Mouse (Mus musculus) monocyte, adult 2 months (primary cell): ENCODE measurements around the gene Cerkl.

Source experiments
- DNase-seq, 2 experiments: peaks; one replicate each; pipeline ENCODE4 v3.0.0; 2022; ENCODE audit warnings: low spot score in 2 of 2, low read depth in 1 of 2

Gene Cerkl

DNA sequence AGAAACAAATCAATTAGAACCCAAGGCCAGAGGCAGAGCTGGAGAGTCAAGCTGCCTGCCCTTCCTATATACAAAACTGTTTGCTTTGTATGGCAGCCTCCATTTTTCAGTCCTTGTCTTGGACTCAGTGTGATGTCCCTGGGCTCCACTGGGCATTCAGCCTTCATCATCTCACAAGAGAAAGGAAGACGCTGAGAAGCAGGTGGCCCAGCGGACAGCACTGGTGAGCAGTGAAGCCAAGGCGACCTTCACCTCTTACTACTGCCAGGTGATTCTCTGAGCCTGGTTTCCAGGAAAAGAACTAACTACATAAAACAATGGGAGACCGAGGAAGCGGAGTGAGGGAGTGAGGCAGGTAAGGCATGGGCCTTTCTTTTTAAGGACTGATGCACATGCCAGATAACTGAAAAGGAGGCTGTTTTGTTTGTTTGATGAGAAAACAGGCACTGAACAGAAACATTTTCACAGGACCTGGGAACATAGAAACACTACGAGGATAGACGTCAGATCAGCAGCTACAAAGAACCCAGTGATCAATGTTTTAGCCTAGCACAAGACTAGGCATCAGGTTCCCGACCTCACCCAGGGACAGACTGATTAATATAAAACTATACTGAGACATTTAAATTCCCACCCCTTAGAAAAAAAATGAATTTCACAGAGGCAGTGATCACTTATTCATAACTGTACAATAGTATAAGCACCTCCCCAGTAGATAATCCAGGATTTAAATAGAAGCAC lies 78.1 kb downstream of the Cerkl start:
- no peak for DNase-seq

- no peak for DNase-seq
Observed at GRCm38 (mm10) chr2:79372486-79373200, 83.9 kb downstream of the Cerkl start.

DNA sequence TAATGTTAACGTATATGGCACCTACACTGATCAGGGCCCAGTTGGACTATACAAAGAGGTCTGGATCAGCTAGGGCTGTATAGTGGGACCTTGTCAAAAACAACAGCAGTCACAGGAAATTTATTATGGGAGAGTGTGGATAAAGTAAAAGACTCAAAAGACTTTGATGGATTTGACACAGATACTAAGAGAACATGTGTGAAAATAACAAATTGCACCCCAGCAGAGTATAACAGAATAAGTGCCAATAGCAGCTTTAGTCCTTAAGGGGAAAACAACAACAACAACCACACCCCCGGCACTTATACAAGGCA lies 84.5 kb downstream of the Cerkl start:
- DNase-seq = no peak

DNA sequence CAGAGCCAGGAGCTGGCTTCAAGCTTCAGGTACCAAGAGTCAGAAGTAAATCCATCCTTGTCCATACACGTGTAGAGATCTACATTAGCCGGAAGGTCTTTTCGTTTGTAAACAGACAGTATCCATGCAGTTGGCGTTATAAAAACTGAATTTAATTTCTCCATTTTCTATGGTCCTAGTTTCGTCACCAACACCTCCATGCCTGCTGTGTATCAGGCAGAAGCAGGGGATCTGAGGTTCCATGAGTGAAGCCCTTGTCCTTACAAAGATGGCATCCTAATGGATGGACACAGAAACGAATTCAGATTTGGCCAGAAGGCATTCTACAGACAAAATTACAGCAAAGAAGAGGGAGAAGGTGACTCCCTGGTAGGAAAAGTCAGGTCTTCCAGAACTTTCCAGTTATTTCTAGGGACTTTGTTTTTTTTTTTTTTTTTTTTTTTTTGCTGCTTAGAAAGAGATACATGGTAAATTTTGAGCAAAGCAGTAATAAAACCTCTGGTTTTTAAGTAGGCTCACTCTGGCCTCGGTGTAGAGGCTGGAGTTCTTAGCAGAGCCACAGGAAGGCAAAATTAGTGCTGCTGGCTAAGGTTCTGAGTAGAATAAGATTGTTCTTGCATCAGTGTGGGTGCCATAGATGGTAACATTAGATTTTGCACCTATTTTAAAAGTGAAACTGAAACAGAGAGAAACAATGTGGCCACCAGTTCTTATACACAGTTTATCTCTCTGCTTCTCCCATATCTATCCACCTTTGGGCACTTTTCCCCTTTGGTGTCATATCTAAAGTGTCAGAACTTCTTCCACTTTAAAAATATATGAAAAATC lies 85.0 kb downstream of the Cerkl start:
- DNase-seq = no peak

GRCm38 (mm10) chr2:79370711-79371312 lies 85.8 kb downstream of the Cerkl start:
- DNase-seq = no peak

- no peak for DNase-seq
Observed at GRCm38 (mm10) chr2:79369905-79370304, 86.7 kb downstream of the Cerkl start.

- no peak for DNase-seq
Observed at GRCm38 (mm10) chr2:79369061-79369524, 87.5 kb downstream of the Cerkl start.

DNA sequence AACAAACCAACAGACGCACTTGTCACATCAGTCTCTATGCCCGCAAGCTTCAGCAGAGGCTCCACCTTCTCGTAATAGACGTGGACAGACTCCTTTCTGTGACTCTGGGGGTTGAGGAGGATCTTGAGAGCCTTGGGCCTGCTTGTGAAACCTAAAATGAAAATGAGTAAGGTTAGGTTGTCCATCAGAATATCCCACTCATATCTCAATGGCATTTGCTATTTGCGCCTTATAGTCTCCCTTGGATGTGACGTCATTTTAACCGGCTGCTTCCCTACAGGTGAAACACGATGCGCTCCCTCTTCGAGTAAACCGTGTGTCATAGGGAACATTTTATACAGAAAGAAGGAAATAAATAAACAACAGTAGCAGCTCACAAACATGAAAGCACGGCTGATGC lies 87.9 kb downstream of the Cerkl start:
- no peak for DNase-seq

DNA sequence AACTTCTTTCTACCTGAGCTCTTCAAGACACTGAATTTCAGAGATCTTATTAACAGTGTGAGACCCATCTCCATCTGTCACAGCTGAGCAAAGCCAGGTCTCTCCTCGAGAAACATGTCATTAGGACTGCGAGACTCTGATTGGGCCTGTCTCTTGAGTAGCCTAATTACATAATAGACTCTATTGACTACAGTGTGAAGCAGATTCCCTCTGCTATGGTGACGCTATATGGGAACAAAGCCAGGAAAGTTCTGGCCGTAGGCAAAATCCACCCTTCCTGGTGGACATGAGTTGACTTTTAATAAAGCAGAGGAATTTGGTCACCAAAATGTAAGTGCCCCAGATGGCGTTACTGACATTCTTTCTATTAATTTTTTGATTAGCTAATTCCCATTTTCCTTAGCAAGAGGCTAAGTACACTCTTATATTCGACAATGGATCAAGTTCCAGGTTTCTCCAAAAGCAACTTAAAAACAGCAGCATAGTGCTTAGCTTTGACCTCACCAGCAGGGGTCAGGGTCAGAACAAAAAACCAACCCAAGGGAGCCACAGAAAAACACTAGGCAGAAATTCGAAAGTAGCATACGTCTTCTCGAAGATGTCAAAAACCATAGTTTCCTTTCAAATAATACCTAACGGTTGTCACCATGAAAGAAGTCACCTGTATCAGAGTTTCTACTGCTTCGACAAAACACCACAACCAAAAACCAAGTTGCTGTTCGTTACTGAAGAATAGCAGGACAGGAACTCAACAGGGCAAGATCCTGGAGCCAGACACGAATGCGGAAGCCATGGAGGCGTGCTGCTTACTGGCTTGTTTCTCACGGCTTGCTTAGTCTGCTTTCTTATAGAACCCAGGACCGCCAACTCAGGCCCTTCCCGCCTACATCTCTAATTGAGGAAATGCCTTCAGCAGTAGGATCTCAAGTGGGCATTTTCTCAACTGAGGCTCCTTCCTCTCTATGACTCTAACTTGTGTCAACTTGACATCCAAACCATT lies 88.8 kb downstream of the Cerkl start:
- DNase-seq = no peak

- no peak for DNase-seq
Observed at GRCm38 (mm10) chr2:79363920-79364319, 92.7 kb downstream of the Cerkl start.

DNA sequence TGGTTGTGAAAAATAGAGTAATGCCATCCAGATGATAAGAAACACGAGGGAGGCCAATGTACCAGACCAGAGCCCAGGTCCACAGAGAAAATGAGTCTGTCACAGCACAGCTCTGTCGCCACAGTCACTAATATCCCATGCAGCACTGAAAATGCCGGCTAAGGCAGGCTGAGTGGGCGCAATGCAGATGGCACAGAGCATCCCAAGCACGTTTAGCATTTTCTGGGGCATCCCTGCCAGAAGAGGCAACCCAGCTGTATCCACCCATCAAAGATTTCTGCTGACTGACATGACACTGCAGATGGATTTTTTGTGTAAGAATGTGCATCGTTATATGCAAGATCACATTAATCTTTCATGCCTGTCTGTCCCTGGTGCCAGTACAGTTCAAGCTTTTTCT lies 94.6 kb downstream of the Cerkl start:
- DNase-seq = no peak

- DNase-seq = no peak
Observed at GRCm38 (mm10) chr2:79357835-79358234, 98.8 kb downstream of the Cerkl start.

- no peak for DNase-seq
Observed at GRCm38 (mm10) chr2:79354773-79355172, 101.8 kb downstream of the Cerkl start.

DNA sequence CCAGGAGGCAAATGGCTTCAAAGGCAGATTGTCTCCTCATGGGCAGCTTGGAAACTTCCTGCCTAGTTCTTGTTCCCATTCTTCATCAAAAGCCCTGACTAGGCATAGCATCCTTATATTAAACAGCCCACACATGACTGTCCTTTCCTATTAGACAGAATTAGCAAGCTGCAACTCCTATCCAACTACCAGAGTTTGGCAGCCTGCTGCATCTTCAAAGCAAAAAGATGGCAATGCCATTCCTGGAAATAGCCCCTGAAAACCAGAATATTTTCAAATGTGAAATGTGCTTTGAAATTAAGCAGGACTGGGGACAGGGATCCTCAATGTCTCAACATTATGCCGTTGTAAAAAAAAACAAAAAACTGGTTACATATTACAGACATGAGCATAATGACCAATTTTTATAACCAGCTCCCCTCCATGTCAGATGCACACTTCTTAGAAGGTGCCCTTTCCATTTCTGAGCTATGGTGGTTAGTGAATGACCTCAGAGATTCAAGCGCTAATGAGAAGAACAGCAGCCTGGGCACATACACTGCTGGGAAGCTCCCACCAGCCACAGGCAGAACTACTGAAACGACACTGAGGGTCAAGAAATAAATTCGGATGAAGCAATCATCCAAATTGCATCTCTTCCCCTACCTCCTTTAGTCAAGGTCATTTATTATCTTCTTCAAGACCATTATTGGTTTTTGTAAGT lies 104.3 kb downstream of the Cerkl start:
- no peak for DNase-seq

DNA sequence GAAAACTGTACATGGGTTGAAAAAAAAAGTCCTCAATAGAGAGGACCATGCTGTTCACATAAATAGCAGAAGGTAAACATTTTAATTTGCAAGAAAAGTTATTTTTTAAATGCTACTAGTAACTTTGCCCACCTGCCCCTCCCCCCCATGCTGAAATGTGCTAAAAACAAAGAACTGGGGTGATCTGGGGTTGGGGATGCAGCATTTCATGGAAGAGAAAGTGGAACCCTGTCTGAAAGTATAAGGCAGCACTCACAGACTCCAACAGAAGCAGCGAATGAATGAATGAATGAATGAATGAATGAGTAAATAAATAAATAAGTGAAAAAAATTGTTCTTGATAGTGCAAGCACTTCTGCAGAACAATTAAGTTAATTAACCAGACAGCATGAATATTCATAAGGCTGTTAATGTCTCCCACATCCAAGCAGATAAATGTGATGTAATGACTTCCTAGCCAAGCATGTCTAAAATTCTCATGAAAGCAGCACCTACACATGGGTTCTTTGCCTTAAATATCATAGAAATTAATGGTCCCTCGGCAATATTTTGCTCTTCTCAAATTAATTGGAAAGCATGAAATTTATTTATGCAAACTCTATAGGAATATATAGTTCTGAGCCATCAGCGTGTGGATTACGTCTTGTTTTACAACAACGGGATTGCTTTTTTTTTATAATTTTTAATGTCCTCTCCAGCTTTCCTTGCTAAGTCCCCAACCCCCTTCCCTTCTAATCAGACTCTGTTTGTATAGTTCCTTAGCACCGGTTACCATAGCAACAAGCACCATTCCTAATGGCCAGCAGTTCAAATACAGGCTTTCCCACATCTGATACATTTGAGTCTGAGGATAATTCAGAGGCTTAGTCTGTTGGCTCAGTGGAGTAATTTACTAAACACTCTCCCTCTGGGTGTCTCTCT lies 105.1 kb downstream of the Cerkl start:
- DNase-seq = no peak

GRCm38 (mm10) chr2:79343115-79343514 lies 113.5 kb downstream of the Cerkl start:
- DNase-seq = no peak

- DNase-seq = no peak
Observed at GRCm38 (mm10) chr2:79339003-79339402, 117.6 kb downstream of the Cerkl start.

DNA sequence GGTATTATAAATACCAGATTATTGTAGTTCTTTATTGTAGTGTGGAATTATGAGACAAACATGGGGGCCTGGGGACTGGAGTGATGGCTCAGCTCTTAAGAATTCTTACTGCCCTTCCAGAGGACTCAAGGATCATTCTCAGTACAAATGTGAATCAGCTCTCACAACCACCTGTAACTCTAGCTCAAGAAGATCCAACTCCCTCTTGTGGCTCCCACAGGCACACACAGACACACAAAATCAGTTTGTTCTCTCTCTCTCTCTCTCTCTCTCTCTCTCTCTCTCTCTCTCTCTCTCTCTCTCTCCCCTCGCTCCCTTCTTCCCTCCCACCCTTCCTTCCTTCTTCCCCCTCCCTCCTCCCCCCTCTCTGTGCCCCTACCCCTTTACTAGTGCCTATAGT lies 120.4 kb downstream of the Cerkl start:
- no peak for DNase-seq

DNA sequence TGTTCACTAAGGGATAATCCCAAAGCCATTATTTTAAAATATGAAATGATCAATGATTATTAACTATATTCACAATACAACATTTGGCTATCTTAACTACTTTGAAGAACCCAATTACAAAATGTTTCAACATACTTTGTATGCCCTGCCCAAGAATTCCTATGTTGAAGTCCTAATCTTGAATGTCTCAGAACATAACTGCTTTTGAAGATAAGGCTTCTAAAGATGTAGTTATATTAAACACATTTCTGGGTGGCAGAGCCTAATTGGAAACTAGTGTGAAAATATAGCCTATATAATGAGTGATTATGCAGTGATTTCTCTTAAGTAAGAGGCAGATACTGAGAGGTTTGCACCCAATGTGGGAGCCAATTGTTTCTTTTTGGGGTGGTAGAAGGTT lies 121.9 kb downstream of the Cerkl start:
- no peak for DNase-seq
